Mouse (Mus musculus) hindbrain, embryonic 14.5 days (tissue): ENCODE measurements at regions not wholly inside any gene's neighbourhood (a gene's known extent, or its start where the extent isn't known, plus 50 kb on each side); places are given as distances from the start of the nearest gene placed in this dataset.

Experiments used
- ATAC-seq: fragments of 200-750 bp; cut with Nextera tagmentation; 2 replicates; pipeline ENCODE4 v1.8.0; 2017; ENCODE audit warnings: moderate number of reproducible peaks, mild to moderate bottlenecking, moderate TSS enrichment, moderate library complexity; ENCODE audit not compliant: low FRiP score
- DNase-seq: peaks from one replicate; pipeline ENCODE4 v3.0.0-alpha.2; 2015; ENCODE audit warnings: low spot score
- H3K27ac ChIP-seq: fragments of 300-500 bp; sonication (generic); 2 replicates; pipeline ENCODE4 v1.5.1; 2014; ENCODE audit warnings: mild to moderate bottlenecking, moderate library complexity
- H3K27me3 ChIP-seq: fragments of 300-500 bp; sonication (generic); 2 replicates; pipeline ENCODE4 v1.6.1; 2014; ENCODE audit warnings: mild to moderate bottlenecking, low read length, mixed read lengths; ENCODE audit not compliant: control insufficient read depth, insufficient read depth
- H3K36me3 ChIP-seq: fragments of 300-500 bp; sonication (generic); replicated peaks from 2 replicates; pipeline ENCODE4 v1.6.1; 2014; ENCODE audit not compliant: control insufficient read depth, insufficient read depth
- H3K4me1 ChIP-seq: fragments of 300-500 bp; sonication (generic); replicated peaks from 2 replicates; pipeline ENCODE4 v1.6.1; 2014; ENCODE audit warnings: antibody characterized with exemption, low read length, mixed read lengths; ENCODE audit not compliant: control insufficient read depth, insufficient read depth
- H3K4me2 ChIP-seq: fragments of 300-500 bp; sonication (generic); replicated peaks from 2 replicates; pipeline ENCODE4 v1.6.1; 2014; ENCODE audit warnings: mild to moderate bottlenecking, moderate library complexity
- H3K4me3 ChIP-seq: fragments of 300-500 bp; sonication (generic); replicated peaks from 2 replicates; pipeline ENCODE4 v1.5.1; 2014; ENCODE audit warnings: mild to moderate bottlenecking, low read length
- H3K9ac ChIP-seq: fragments of 300-500 bp; sonication (generic); 2 replicates; pipeline ENCODE4 v1.6.1; 2014
- H3K9me3 ChIP-seq: fragments of 300-500 bp; sonication (generic); 2 replicates; pipeline ENCODE4 v1.6.1; 2016; ENCODE audit warnings: low read length; ENCODE audit not compliant: control insufficient read depth
- WGBS: fragments of 180-500 bp; shearing (Covaris S2); extraction: QIAGEN DNeasy Blood & Tissue Kit; methylation state at CpG from one replicate; pipeline ENCODE4 v1.1.7; 2014; 5-methylcytosine and 5-hydroxymethylcytosine counted together

DNA sequence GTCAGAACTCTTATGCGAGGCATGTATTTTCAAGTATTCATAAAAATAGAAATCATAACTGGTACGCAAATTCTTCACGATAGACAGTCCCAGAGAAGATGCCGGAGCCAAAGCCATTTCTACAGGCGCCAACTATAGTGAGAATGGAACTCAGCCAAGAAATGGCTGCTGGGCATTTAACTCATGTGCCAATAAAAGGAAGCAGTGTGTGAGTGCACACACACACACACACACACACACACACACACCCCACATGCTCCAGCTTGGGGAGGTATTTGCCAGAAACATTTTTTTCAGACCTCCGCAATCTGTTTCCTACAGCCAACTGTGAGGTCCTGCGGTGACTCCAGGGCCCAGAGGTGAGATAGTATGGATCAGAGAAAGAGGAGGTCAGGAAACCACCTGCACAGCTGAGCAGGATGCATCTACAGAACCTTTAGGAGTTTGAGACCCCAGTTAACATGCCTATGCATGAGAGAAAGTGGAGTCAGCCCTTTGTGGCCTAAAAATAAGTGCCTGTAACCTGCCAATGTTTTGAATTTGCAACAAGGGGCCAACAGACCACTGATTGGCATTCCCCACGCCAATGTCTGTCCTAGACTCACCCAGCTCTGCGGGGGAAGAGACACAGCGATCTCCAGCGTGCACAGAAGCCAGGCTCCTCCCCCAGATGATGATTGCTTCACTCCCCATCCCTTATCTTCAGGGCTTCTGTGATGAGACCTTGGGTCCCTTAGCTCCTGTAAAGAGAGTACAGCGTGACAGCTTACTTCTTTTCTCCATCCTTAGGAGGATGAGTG, 262.1 kb upstream of the Sp8 start:
- Histone ChIP-seq H3K4me2 (peak overlapping the region; percentile 1; the same call in 1 of the 2 replicates), H3K9ac (no peak overlapping the region), H3K27ac (peak overlapping the region; percentile 33; the same call in 1 of the 2 replicates), H3K36me3 (no peaks in the 10 kb centered on the region), H3K4me3 (no peak overlapping the region), H3K9me3 (no peaks in the 10 kb centered on the region), H3K4me1 (0 out of 2 replicates have a peak, but pooled peaks cover 7% of the 10 kb centered on the region), H3K27me3 (no peaks in the 10 kb centered on the region)
- 62% methylated on average over 12 of the region's 12 CpGs for WGBS
- ATAC-seq (peak; percentile 59; the same call in 1 of the 2 replicates), DNase-seq (peak; percentile 66)

DNA sequence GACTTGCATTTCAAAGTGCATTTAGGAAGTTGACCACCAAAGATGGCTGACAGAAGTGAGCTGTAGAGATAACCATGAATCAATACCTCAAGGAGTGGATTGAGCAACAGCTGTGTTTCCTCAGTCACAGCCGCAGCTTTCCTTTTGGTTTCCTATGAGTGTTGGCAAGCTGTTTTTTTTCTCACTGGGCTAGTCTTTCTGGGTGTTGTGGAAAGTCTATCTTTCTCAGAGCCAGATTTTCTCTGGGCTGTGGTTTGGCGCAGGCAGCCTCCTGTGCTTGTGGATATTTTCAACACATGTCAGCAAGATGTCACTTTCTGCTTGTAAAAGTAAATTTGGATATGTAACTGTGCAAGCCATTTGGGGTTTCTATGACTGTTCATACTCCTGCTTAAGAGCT, 268.6 kb upstream of the Sp4 start:
- no peak for ATAC-seq
- Histone ChIP-seq H3K4me1 (peaks cover under 1% of the 10 kb centered on the region), H3K4me2 (no peak overlapping the region), H3K27me3 (no peaks in the 10 kb centered on the region), H3K4me3 (no peak overlapping the region), H3K9me3 (no peaks in the 10 kb centered on the region), H3K36me3 (no peaks in the 10 kb centered on the region), H3K9ac (no peak overlapping the region), H3K27ac (no peak overlapping the region)
- DNase-seq = no peak
- 88% methylated on average over 2 of the region's 2 CpGs for WGBS

GRCm38 (mm10) chr12:118566681-118567080, 265.4 kb upstream of the Sp4 start:
- ATAC-seq (no peak), DNase-seq (no peak)
- Histone ChIP-seq H3K9ac (no peak overlapping the region), H3K36me3 (no peaks in the 10 kb centered on the region), H3K9me3 (no peaks in the 10 kb centered on the region), H3K4me3 (no peak overlapping the region), H3K27me3 (no peaks in the 10 kb centered on the region), H3K27ac (no peak overlapping the region), H3K4me1 (peaks cover 18% of the 10 kb centered on the region), H3K4me2 (no peak overlapping the region)

DNA sequence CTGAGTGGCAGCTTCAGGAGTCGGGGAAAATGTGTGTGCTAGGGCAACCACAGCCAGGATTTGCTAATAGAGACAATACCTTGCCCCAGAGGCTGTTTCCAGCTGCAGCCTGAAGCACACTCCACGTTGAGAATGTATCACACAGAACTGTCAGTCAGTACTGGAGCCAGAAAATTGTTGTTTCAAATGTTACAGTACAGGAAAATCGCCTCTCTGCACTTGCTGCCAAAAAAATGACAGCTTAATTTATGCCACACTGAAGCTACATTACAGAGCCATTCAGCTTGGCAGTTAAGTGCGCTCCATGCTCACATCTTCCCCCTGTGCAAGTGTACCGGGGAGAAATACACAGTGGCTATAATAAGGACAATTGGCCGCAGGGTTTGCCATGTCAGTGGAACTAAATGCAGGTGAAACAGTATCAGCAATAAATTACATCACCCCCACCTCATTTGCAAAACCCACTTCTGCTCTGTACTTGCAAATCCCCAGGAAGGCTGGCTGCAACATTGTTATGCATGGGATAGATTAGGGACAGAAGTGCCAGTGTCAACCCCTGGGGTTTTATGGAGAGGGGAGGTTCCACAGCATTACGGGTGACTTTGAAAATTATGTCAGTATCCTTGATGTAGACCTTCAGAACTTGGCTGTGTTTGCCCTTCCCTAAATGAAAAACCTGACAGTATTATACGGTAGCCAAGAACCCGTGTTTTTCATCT, 263.3 kb upstream of the Sp4 start:
- Histone ChIP-seq H3K4me3 (no peak overlapping the region), H3K27ac (peak overlapping the region; percentile 59), H3K36me3 (no peaks in the 10 kb centered on the region), H3K27me3 (no peaks in the 10 kb centered on the region), H3K9me3 (no peaks in the 10 kb centered on the region), H3K9ac (no peak overlapping the region), H3K4me1 (peaks cover 18% of the 10 kb centered on the region), H3K4me2 (no peak overlapping the region; the same call in 1 of the 2 replicates)
- 18% methylated on average over 9 of the region's 9 CpGs for WGBS
- peak; percentile 80 for ATAC-seq
- DNase-seq = peak; percentile 63

DNA sequence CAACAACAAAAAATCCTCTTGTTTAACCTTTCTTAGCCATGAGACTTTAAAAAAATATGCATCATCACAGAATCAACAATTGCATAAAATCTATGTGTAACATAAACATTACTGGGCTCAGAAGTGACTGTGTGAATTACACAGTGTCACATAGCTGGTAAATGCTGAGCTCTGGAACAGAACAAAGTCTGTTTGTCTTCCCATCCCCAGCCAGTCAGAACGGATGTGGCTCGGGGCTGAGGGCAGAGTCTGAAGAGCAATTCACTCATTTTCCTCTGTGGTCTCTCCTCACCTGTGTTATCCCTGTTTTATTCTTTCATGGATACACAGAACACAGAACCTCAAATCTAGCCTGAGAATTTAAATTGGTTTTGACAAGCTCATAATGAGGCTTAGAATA, 261.0 kb upstream of the Sp4 start:
- no peak for DNase-seq
- ATAC-seq = no peak
- H3K4me1 ChIP-seq = peaks cover 18% of the 10 kb centered on the region
- H3K36me3 ChIP-seq = no peaks in the 10 kb centered on the region
- H3K9me3 ChIP-seq = no peaks in the 10 kb centered on the region
- no peak overlapping the region for H3K4me2 ChIP-seq
- H3K27me3 ChIP-seq = no peaks in the 10 kb centered on the region
- 42% methylated on average over 2 of the region's 2 CpGs for WGBS
- H3K4me3 ChIP-seq = no peak overlapping the region
- no peak overlapping the region for H3K27ac ChIP-seq
- H3K9ac ChIP-seq = no peak overlapping the region

DNA sequence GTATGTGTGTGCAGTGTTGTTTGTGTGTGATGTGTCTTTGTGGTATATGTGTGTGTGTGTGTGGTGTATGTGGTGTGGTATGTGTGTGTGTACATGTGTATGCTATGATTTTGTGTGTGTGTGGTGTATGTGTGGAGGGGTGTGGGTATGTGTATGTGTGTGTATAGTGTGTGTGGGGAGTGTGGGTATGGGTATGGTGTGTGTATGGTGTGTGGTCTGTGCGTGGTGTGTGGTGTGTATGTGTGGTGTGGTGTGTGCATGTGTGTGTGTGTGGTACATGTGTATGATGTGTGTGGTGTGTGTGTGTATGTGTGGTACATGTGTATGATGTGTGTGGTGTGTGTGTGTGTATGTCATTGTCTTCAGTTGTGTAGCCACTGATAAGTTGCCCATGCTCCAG, 247.8 kb upstream of the Sp4 start:
- Histone ChIP-seq H3K27ac (no peak overlapping the region), H3K36me3 (no peaks in the 10 kb centered on the region), H3K9ac (no peak overlapping the region), H3K9me3 (no peaks in the 10 kb centered on the region), H3K4me1 (no peaks in the 10 kb centered on the region), H3K27me3 (no peaks in the 10 kb centered on the region), H3K4me2 (no peak overlapping the region), H3K4me3 (no peak overlapping the region)
- DNase-seq (no peak), ATAC-seq (no peak)
- WGBS = 92% methylated on average over 1 of the region's 1 CpGs

DNA sequence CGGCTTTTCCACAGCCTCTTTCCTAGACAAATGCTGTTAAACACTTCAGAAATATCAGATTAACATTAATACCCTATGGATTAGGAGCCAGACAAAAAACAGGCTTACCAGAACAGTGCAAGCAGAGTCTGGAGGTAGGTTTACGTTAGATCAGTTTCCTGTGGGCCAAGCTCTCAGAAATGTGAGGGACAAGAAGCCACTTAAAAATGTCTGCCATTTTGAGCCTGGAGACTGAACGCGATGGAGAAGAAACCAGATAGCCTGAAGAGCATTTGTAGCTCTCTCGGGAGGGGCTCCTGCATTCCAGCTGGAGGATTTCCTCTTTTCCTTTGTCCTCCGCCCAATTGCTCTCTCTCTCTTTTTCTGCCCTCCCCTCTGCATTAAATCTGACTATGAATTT, 239.1 kb upstream of the Sp4 start:
- WGBS = 45% methylated on average over 6 of the region's 6 CpGs
- Histone ChIP-seq H3K27ac (no peak overlapping the region), H3K9ac (no peak overlapping the region), H3K9me3 (no peaks in the 10 kb centered on the region), H3K4me2 (no peak overlapping the region), H3K4me3 (no peak overlapping the region), H3K36me3 (no peaks in the 10 kb centered on the region), H3K27me3 (no peaks in the 10 kb centered on the region), H3K4me1 (no peaks in the 10 kb centered on the region)
- DNase-seq = no peak
- ATAC-seq = no peak

- Histone ChIP-seq H3K4me3 (peak overlapping the region; percentile 20), H3K36me3 (no peaks in the 10 kb centered on the region), H3K9ac (peak overlapping the region; percentile 24; the same call in 1 of the 2 replicates)
These were observed 229.3 kb upstream of the Sp4 start for GRCm38 (mm10) chr12:118530514-118530913.

More at GRCm38 (mm10) chr12:118530514-118530913, 229.3 kb upstream of the Sp4 start:
- ATAC-seq (no peak), DNase-seq (no peak)
- H3K4me2 ChIP-seq = peak overlapping the region; percentile 47
- WGBS = 2% methylated on average over 10 of the region's 10 CpGs
- H3K27ac ChIP-seq = no peak overlapping the region
- H3K27me3 ChIP-seq = peaks cover 47% of the 10 kb centered on the region
- no peaks in the 10 kb centered on the region for H3K9me3 ChIP-seq
- no peaks in the 10 kb centered on the region; the same call in 1 of the 2 replicates for H3K4me1 ChIP-seq
